Mouse (Mus musculus): ENCODE measurements around the gene Sf3a1. TPM values are rescaled to one million over a fixed set of nuclear protein-coding genes. Genes with fewer than 3 reads are reported as not detected.

The Sf3a1 gene
- total and polyA plus RNA-seq, 3 experiments: 32.1 to 101 (median 77.0) TPM

DNA sequence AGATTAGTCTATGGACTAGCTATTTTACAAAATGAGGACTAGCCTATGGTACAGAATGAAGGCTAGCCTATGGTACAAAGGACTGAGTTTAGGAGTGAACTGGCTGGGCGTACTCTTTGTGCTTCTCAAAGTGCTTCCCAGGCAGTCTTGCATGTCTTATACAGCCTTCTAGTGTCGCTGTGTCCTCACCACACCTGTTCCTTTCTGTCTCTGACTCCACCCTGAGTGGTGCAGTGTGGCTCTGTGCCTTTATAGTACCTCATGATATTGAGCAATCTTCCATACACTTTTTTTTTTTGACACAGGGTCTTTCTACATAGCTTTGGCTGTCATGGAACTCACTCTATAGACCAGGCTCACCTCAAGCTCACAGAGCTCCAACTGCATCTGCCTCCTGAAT lies 71.3 kb downstream of the Sf3a1 start:
- TF ChIP-seq MAFK (IDR thresholded peaks at IDR 0.05; ENCODE audit: borderline replicate concordance, low read depth, low read length) (no peak), EP300 (IDR thresholded peaks at IDR 0.05; ENCODE audit: low read depth in 1 of 2, low read length in 2 of 2) (no peak), MYC (IDR thresholded peaks at IDR 0.05; ENCODE audit: low read depth, low read length) (no peak), ELF1 (IDR thresholded peaks at IDR 0.05; ENCODE audit: low read depth, low read length) (no peak), NRF1 (IDR thresholded peaks at IDR 0.05; ENCODE audit: insufficient read depth, low read depth, low read length, poor library complexity, severe bottlenecking) (no peak), MAZ (IDR thresholded peaks at IDR 0.05; ENCODE audit: low read depth, low read length) (no peak), ZKSCAN1 (IDR thresholded peaks at IDR 0.05; ENCODE audit: low read depth, low read length) (no peak), RAD21 (IDR thresholded peaks at IDR 0.05; ENCODE audit: low read depth, low read length) (no peak), USF1 (IDR thresholded peaks at IDR 0.05; ENCODE audit: low read depth, low read length) (no peak), POLR2A (IDR thresholded peaks at IDR 0.05; ENCODE audit: control insufficient read depth in 1 of 2, insufficient read depth in 1 of 2, low read depth in 1 of 2, low read length in 2 of 2, poor library complexity in 1 of 2) (no peak)
- Histone ChIP-seq H3K27ac (ENCODE audit: control insufficient read depth, low read depth, low read length) (no peak overlapping the region), H3K4me1 (ENCODE audit: control insufficient read depth in 1 of 2, insufficient read depth in 2 of 2, low read length in 2 of 2) (peaks cover 0 to 23% of the 10 kb centered on the region in 2 experiments; a peak in 2 of 4 replicates), H3K36me3 (ENCODE audit: control insufficient read depth in 1 of 2, insufficient read depth in 2 of 2, low read length in 2 of 2) (peaks cover 0 to 8% of the 10 kb centered on the region in 2 experiments; a peak in 1 of 4 replicates), H3K79me2 (ENCODE audit: control insufficient read depth, insufficient read depth, low read length, poor library complexity) (peaks cover 2% of the 10 kb centered on the region), H3K9me3 (replicated peaks; ENCODE audit: insufficient read depth, low read length) (no peaks in the 10 kb centered on the region), H3K4me3 (ENCODE audit: control insufficient read depth in 1 of 2, insufficient read depth in 1 of 2, low read depth in 2 of 2, low read length in 2 of 2) (no peak overlapping the region), H3K27me3 (ENCODE audit: control insufficient read depth in 1 of 2, insufficient read depth in 2 of 2, low read length in 2 of 2) (no peaks in the 10 kb centered on the region), H3K9ac (ENCODE audit: control insufficient read depth, low read depth, low read length, poor library complexity, severe bottlenecking) (no peak overlapping the region)
- DNase-seq (ENCODE audit: low read depth, low spot score): no peak

Other genes with a start within 250 kb of the Sf3a1 start
- 12.1 and 13.4 TPM in 2 replicates for gene Slc35e4, start 245.7 kb upstream of the Sf3a1 start, total RNA-seq (2012; rRNA removed)
- 10 to 100 TPM in 1 of 2 experiments, not detected in 1; 14.0 TPM for gene Slc35e4, start 245.7 kb upstream of the Sf3a1 start, polyA plus RNA-seq (2012; ENCODE audit: insufficient read depth in 1 of 2, insufficient read length in 2 of 2, low read depth in 1 of 2, low replicate concordance in 2 of 2, missing spikeins in 1 of 2)
- gene Tcn2, start 228.2 kb upstream of the Sf3a1 start, total RNA-seq (2012; rRNA removed): 11.4 and 14.1 TPM in 2 replicates
- gene Tcn2, start 228.2 kb upstream of the Sf3a1 start, polyA plus RNA-seq (2012; ENCODE audit: insufficient read depth in 1 of 2, insufficient read length in 2 of 2, low read depth in 1 of 2, low replicate concordance in 2 of 2, missing spikeins in 1 of 2): 10 to 100 TPM in 1 of 2 experiments, not detected in 1; 16.0 TPM
- gene Pes1, start 196.4 kb upstream of the Sf3a1 start, total RNA-seq (2012; rRNA removed): 224 and 240 TPM in 2 replicates
- 100 to 1,000 TPM; 301 to 498 TPM for gene Pes1, start 196.4 kb upstream of the Sf3a1 start, polyA plus RNA-seq (2012; ENCODE audit: insufficient read depth in 1 of 2, insufficient read length in 2 of 2, low read depth in 1 of 2, low replicate concordance in 2 of 2, missing spikeins in 1 of 2)
- gene 4930556J24Rik, start 183.6 kb upstream of the Sf3a1 start, total RNA-seq (2012; rRNA removed): 0.31 and 0.39 TPM in 2 replicates
- under 1 TPM in 1 of 2 experiments, not detected in 1; 0.47 TPM for gene 4930556J24Rik, start 183.6 kb upstream of the Sf3a1 start, polyA plus RNA-seq (2012; ENCODE audit: insufficient read depth in 1 of 2, insufficient read length in 2 of 2, low read depth in 1 of 2, low replicate concordance in 2 of 2, missing spikeins in 1 of 2)
- 0.12 and 0.20 TPM in 2 replicates for gene Gal3st1, start 176.7 kb upstream of the Sf3a1 start, total RNA-seq (2012; rRNA removed)
- gene Gal3st1, start 176.7 kb upstream of the Sf3a1 start, polyA plus RNA-seq (2012; ENCODE audit: insufficient read depth in 1 of 2, insufficient read length in 2 of 2, low read depth in 1 of 2, low replicate concordance in 2 of 2, missing spikeins in 1 of 2): under 1 TPM in 1 of 2 experiments, not detected in 1; 0.07 TPM
- not detected in 2 replicates for gene Sec14l4, start 128.9 kb upstream of the Sf3a1 start, total RNA-seq (2012; rRNA removed)
- gene Sec14l4, start 128.9 kb upstream of the Sf3a1 start, polyA plus RNA-seq (2012; ENCODE audit: insufficient read depth in 1 of 2, insufficient read length in 2 of 2, low read depth in 1 of 2, low replicate concordance in 2 of 2, missing spikeins in 1 of 2): not detected
- gene Sec14l3, start 95.5 kb upstream of the Sf3a1 start, total RNA-seq (2012; rRNA removed): not detected in 2 replicates
- gene Sec14l3, start 95.5 kb upstream of the Sf3a1 start, polyA plus RNA-seq (2012; ENCODE audit: insufficient read depth in 1 of 2, insufficient read length in 2 of 2, low read depth in 1 of 2, low replicate concordance in 2 of 2, missing spikeins in 1 of 2): not detected
- gene Mtfp1, start 64.9 kb upstream of the Sf3a1 start, total RNA-seq (2012; rRNA removed): 71.4 and 84.8 TPM in 2 replicates
- 10 to 100 TPM in 1 of 2 experiments, not detected in 1; 70.5 TPM for gene Mtfp1, start 64.9 kb upstream of the Sf3a1 start, polyA plus RNA-seq (2012; ENCODE audit: insufficient read depth in 1 of 2, insufficient read length in 2 of 2, low read depth in 1 of 2, low replicate concordance in 2 of 2, missing spikeins in 1 of 2)
- gene Sec14l2, start 36.9 kb upstream of the Sf3a1 start, total RNA-seq (2012; rRNA removed): 22.6 and 40.1 TPM in 2 replicates
- 10 to 100 TPM in 1 of 2 experiments, not detected in 1; 15.5 TPM for gene Sec14l2, start 36.9 kb upstream of the Sf3a1 start, polyA plus RNA-seq (2012; ENCODE audit: insufficient read depth in 1 of 2, insufficient read length in 2 of 2, low read depth in 1 of 2, low replicate concordance in 2 of 2, missing spikeins in 1 of 2)
- gene Rnf215, start 25.1 kb upstream of the Sf3a1 start, total RNA-seq (2012; rRNA removed): 10.1 and 11.3 TPM in 2 replicates
- 10 to 100 TPM in 1 of 2 experiments, not detected in 1; 13.2 TPM for gene Rnf215, start 25.1 kb upstream of the Sf3a1 start, polyA plus RNA-seq (2012; ENCODE audit: insufficient read depth in 1 of 2, insufficient read length in 2 of 2, low read depth in 1 of 2, low replicate concordance in 2 of 2, missing spikeins in 1 of 2)
- 1.8 and 2.0 TPM in 2 replicates for gene Ccdc157, start 57 bp upstream of the Sf3a1 start, total RNA-seq (2012; rRNA removed)
- gene Ccdc157, start 57 bp upstream of the Sf3a1 start, polyA plus RNA-seq (2012; ENCODE audit: insufficient read depth in 1 of 2, insufficient read length in 2 of 2, low read depth in 1 of 2, low replicate concordance in 2 of 2, missing spikeins in 1 of 2): 1 to 10 TPM in 1 of 2 experiments, not detected in 1; 2.9 TPM
- 26.3 and 27.4 TPM in 2 replicates for gene Tbc1d10a, start 26.4 kb downstream of the Sf3a1 start, total RNA-seq (2012; rRNA removed)
- 10 to 100 TPM in 1 of 2 experiments, not detected in 1; 23.0 TPM for gene Tbc1d10a, start 26.4 kb downstream of the Sf3a1 start, polyA plus RNA-seq (2012; ENCODE audit: insufficient read depth in 1 of 2, insufficient read length in 2 of 2, low read depth in 1 of 2, low replicate concordance in 2 of 2, missing spikeins in 1 of 2)
- gene Castor1, start 57.9 kb downstream of the Sf3a1 start, total RNA-seq (2012; rRNA removed): 6.6 and 7.1 TPM in 2 replicates
- 10 to 100 TPM in 1 of 2 experiments, not detected in 1; 11.8 TPM for gene Castor1, start 57.9 kb downstream of the Sf3a1 start, polyA plus RNA-seq (2012; ENCODE audit: insufficient read depth in 1 of 2, insufficient read length in 2 of 2, low read depth in 1 of 2, low replicate concordance in 2 of 2, missing spikeins in 1 of 2)
- 11.2 and 15.4 TPM in 2 replicates for gene Osm, start 76.1 kb downstream of the Sf3a1 start, total RNA-seq (2012; rRNA removed)
- gene Osm, start 76.1 kb downstream of the Sf3a1 start, polyA plus RNA-seq (2012; ENCODE audit: insufficient read depth in 1 of 2, insufficient read length in 2 of 2, low read depth in 1 of 2, low replicate concordance in 2 of 2, missing spikeins in 1 of 2): 10 to 100 TPM in 1 of 2 experiments, not detected in 1; 10.6 TPM
- 0.10 and 0.27 TPM in 2 replicates for gene Lif, start 97.2 kb downstream of the Sf3a1 start, total RNA-seq (2012; rRNA removed)
- under 1 TPM in 1 of 2 experiments, not detected in 1; 0.31 TPM for gene Lif, start 97.2 kb downstream of the Sf3a1 start, polyA plus RNA-seq (2012; ENCODE audit: insufficient read depth in 1 of 2, insufficient read length in 2 of 2, low read depth in 1 of 2, low replicate concordance in 2 of 2, missing spikeins in 1 of 2)